Mouse (Mus musculus) heart, postnatal 0 days (tissue): ENCODE measurements at regions not wholly inside any gene's neighbourhood (a gene's known extent, or its start where the extent isn't known, plus 50 kb on each side); places are given as distances from the start of the nearest gene placed in this dataset.

Source experiments
- ATAC-seq: fragments of 200-750 bp; cut with Nextera tagmentation; 2 replicates; pipeline ENCODE4 v1.8.0; 2017; ENCODE audit warnings: low read depth, moderate number of reproducible peaks, moderate library complexity; ENCODE audit not compliant: insufficient read depth
- DNase-seq: peaks from one replicate; pipeline ENCODE4 v3.0.0-alpha.2; 2016; ENCODE audit warnings: low spot score
- H3K27ac ChIP-seq: fragments of 300-500 bp; sonication (generic); 2 replicates; pipeline ENCODE4 v1.5.1; 2014; ENCODE audit warnings: low read depth, mild to moderate bottlenecking
- H3K27me3 ChIP-seq: fragments of 300-500 bp; sonication (generic); 2 replicates; pipeline ENCODE4 v1.6.1; 2014; ENCODE audit warnings: low read length, mixed read lengths; ENCODE audit not compliant: control insufficient read depth, insufficient read depth
- H3K36me3 ChIP-seq: fragments of 300-500 bp; sonication (generic); replicated peaks from 2 replicates; pipeline ENCODE4 v1.6.1; 2014; ENCODE audit warnings: low read length, mixed read lengths; ENCODE audit not compliant: control insufficient read depth, insufficient read depth
- H3K4me1 ChIP-seq: fragments of 300-500 bp; sonication (generic); 2 replicates; pipeline ENCODE4 v1.6.1; 2014; ENCODE audit warnings: antibody characterized with exemption; ENCODE audit not compliant: control insufficient read depth, insufficient read depth
- H3K4me2 ChIP-seq: fragments of 300-500 bp; sonication (generic); 2 replicates; pipeline ENCODE4 v1.6.1; 2014; ENCODE audit warnings: low read depth, mild to moderate bottlenecking, low read length, moderate library complexity
- H3K4me3 ChIP-seq: fragments of 300-500 bp; sonication (generic); 2 replicates; pipeline ENCODE4 v1.5.1; 2014; ENCODE audit warnings: low read depth, low read length
- H3K9ac ChIP-seq: fragments of 300-500 bp; sonication (generic); replicated peaks from 2 replicates; pipeline ENCODE4 v1.6.1; 2014; ENCODE audit warnings: low read depth, low read length, mixed read lengths
- H3K9me3 ChIP-seq: fragments of 300-500 bp; sonication (generic); replicated peaks from 2 replicates; pipeline ENCODE4 v1.6.1; 2016; ENCODE audit warnings: low read length; ENCODE audit not compliant: control insufficient read depth
- CTCF ChIP-seq: IDR thresholded peaks from 2 replicates; pipeline ENCODE4 v1.5.1; 2016; ENCODE audit warnings: antibody characterized with exemption, control low read depth, low read depth
- EP300 ChIP-seq: IDR thresholded peaks from 2 replicates; pipeline ENCODE4 v1.6.1; 2016; ENCODE audit warnings: antibody characterized with exemption, low read depth
- WGBS: fragments of 180-500 bp; shearing (Covaris S2); extraction: QIAGEN DNeasy Blood & Tissue Kit; methylation state at CpG from one replicate; pipeline ENCODE4 v1.1.7; 2014; 5-methylcytosine and 5-hydroxymethylcytosine counted together

- Histone ChIP-seq H3K4me2 (no peak overlapping the region), H3K4me1 (no peaks in the 10 kb centered on the region), H3K9me3 (no peaks in the 10 kb centered on the region), H3K9ac (no peak overlapping the region), H3K4me3 (no peak overlapping the region), H3K27ac (no peak overlapping the region), H3K36me3 (no peaks in the 10 kb centered on the region), H3K27me3 (no peaks in the 10 kb centered on the region)
- DNase-seq (no peak), ATAC-seq (no peak)
- 76% methylated on average over 10 of the region's 10 CpGs for WGBS
- TF ChIP-seq EP300: no peak
- no peak for TF ChIP-seq CTCF
Observed at GRCm38 (mm10) chr2:137853399-137854259, 402.7 kb upstream of the Btbd3 start.

GRCm38 (mm10) chr2:137847901-137848300, 408.5 kb upstream of the Btbd3 start:
- no peak overlapping the region for H3K4me3 ChIP-seq
- H3K36me3 ChIP-seq: no peaks in the 10 kb centered on the region
- ATAC-seq (no peak), DNase-seq (no peak)
- TF ChIP-seq CTCF (no peak), EP300 (no peak)
- no peak overlapping the region for H3K27ac ChIP-seq
- no peaks in the 10 kb centered on the region for H3K9me3 ChIP-seq
- H3K4me2 ChIP-seq: no peak overlapping the region
- 13% methylated on average over 2 of the region's 2 CpGs for WGBS
- H3K9ac ChIP-seq: no peak overlapping the region
- no peaks in the 10 kb centered on the region for H3K27me3 ChIP-seq
- no peaks in the 10 kb centered on the region for H3K4me1 ChIP-seq

GRCm38 (mm10) chr2:137827814-137828374, 428.5 kb upstream of the Btbd3 start:
- Histone ChIP-seq H3K9ac (no peak overlapping the region), H3K4me3 (no peak overlapping the region), H3K9me3 (no peaks in the 10 kb centered on the region; the same call in 1 of the 2 replicates), H3K36me3 (no peaks in the 10 kb centered on the region), H3K27ac (no peak overlapping the region), H3K27me3 (no peaks in the 10 kb centered on the region), H3K4me2 (no peak overlapping the region), H3K4me1 (peaks cover 11% of the 10 kb centered on the region; the same call in 1 of the 2 replicates)
- no peak for DNase-seq
- TF ChIP-seq CTCF (no peak), EP300 (no peak)
- 23% methylated on average over 8 of the region's 8 CpGs for WGBS
- ATAC-seq: no peak

GRCm38 (mm10) chr2:137821344-137821916, 434.9 kb upstream of the Btbd3 start:
- TF ChIP-seq CTCF (no peak), EP300 (no peak)
- WGBS: 77% methylated on average over 5 of the region's 5 CpGs
- DNase-seq: no peak
- Histone ChIP-seq H3K27ac (no peak overlapping the region), H3K9ac (no peak overlapping the region), H3K4me2 (no peak overlapping the region), H3K9me3 (no peaks in the 10 kb centered on the region), H3K4me3 (no peak overlapping the region), H3K4me1 (no peaks in the 10 kb centered on the region), H3K27me3 (no peaks in the 10 kb centered on the region), H3K36me3 (no peaks in the 10 kb centered on the region)
- no peak for ATAC-seq

- H3K9ac ChIP-seq: no peak overlapping the region
Observed at GRCm38 (mm10) chr2:137814945-137815344, 441.4 kb upstream of the Btbd3 start.

More at GRCm38 (mm10) chr2:137814945-137815344, 441.4 kb upstream of the Btbd3 start:
- no peak for ATAC-seq
- H3K4me1 ChIP-seq: no peaks in the 10 kb centered on the region
- 85% methylated on average over 1 of the region's 1 CpGs for WGBS
- H3K4me3 ChIP-seq: no peak overlapping the region
- H3K36me3 ChIP-seq: no peaks in the 10 kb centered on the region
- TF ChIP-seq EP300: no peak
- TF ChIP-seq CTCF: no peak
- no peak overlapping the region for H3K27ac ChIP-seq
- H3K4me2 ChIP-seq: no peak overlapping the region
- no peaks in the 10 kb centered on the region for H3K9me3 ChIP-seq
- no peaks in the 10 kb centered on the region for H3K27me3 ChIP-seq
- no peak for DNase-seq
